Comparison of ENCODE assay signal across 11 mouse cellular contexts in the genomic region with DNA sequence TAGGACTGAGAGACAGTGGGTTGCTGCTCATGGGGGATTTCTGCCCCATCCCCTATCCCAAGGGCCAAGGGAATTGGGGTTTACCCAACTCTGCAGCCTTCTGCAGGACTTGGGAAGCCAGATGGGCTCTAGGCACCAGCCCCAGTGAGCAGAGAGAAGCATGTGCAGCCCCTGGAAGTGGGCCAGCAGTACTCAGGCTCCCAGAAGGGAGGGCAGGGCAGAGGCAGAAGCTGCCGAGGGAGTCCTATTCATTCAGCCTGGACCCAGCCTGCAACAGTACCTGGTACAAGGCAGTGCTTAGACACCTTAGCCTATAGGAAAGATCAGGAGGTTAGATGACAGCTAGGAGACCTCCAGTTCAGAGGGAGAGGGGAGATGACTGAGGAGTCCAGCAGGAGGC. TPM values are rescaled to one million over a fixed set of nuclear protein-coding genes. Genes with fewer than 3 reads are reported as not detected.
DNase-seq lines count a peak whose midpoint lies in the region; ATAC-seq and TF ChIP-seq lines count a peak whose summit lies in the region.
"Had no signal": no experiment of that assay in that cellular context is flagged by ENCODE, and none has a peak within 500 bp of the region (broad histone marks: within the 10 kb centered on the region; RNA-seq: fewer than 3 reads in every experiment).

No protein-coding gene starts in this region.

- dilution Hi-C loops in CH12.LX (cut with MboI; ENCODE audit: extremely low pct_ligation_motif_present, extremely low pct_unique_long_range_greater_than_20kb, low sequenced_read_pairs) = no loop called here

- peak; percentile 4; the same call in 1 of the 2 replicates for TF ChIP-seq RAD21 in CH12.LX (IDR thresholded peaks at IDR 0.05; ENCODE audit: low read depth, low read length)

- H3K27me3 ChIP-seq in heart, adult 2 months (ENCODE audit: control insufficient read depth, insufficient read depth, low read length) = no peaks in the 10 kb centered on the region
- peaks cover 11% of the 10 kb centered on the region for H3K27me3 ChIP-seq in heart, embryonic 12.5 days (replicated peaks)
- H3K27me3 ChIP-seq in CH12.LX (replicated peaks) = peaks cover 68% of the 10 kb centered on the region
- H3K27me3 ChIP-seq in hindbrain, embryonic 16.5 days (replicated peaks; ENCODE audit: control insufficient read depth, insufficient read depth, low read length) = peaks cover 2% of the 10 kb centered on the region

- no peak for TF ChIP-seq CTCF in heart, adult 2 months (IDR thresholded peaks at IDR 0.05)
- TF ChIP-seq CTCF in CH12.LX (conservative IDR thresholded peaks at IDR 0.05 in 1 of 2, IDR thresholded peaks at IDR 0.05 in 1 of 2; ENCODE audit: low read depth in 2 of 2, low read length in 2 of 2) = peak in 1 of 2 experiments; percentile 20; a peak in 2 of 4 replicates

- ATAC-seq in heart, embryonic 12.5 days (ENCODE audit: insufficient number of reproducible peaks, low FRiP score) = no peak
- ATAC-seq in hindbrain, embryonic 16.5 days = peak; percentile 84

- no peak overlapping the region for H3K27ac ChIP-seq in heart, adult 2 months
- H3K27ac ChIP-seq in heart, embryonic 12.5 days (ENCODE audit: poor library complexity, severe bottlenecking) = no peak overlapping the region
- no peak overlapping the region for H3K27ac ChIP-seq in CH12.LX (ENCODE audit: insufficient read depth, low read depth)
- no peak overlapping the region for H3K27ac ChIP-seq in hindbrain, embryonic 16.5 days (ENCODE audit: low read depth, low read length)
- H3K27ac ChIP-seq: neural tube, embryonic 12.5 days had no signal

- no peak for TF ChIP-seq POLR2A in heart, adult 2 months (IDR thresholded peaks at IDR 0.05; ENCODE audit: insufficient read depth, low read depth, low read length)
- TF ChIP-seq POLR2A in CH12.LX (IDR thresholded peaks at IDR 0.05; ENCODE audit: low read depth, low read length) = no peak

- 0% methylated on average over 1 of the region's 1 CpGs for WGBS in heart, adult 2 months
- 26% methylated on average over 1 of the region's 1 CpGs for WGBS in heart, embryonic 12.5 days
- 19% methylated on average over 1 of the region's 1 CpGs for WGBS in hindbrain, embryonic 16.5 days

- no peaks in the 10 kb centered on the region for H3K4me1 ChIP-seq in heart, adult 2 months (ENCODE audit: control insufficient read depth, insufficient read depth, low read length)
- peaks cover 4% of the 10 kb centered on the region; the same call in 1 of the 2 replicates for H3K4me1 ChIP-seq in heart, embryonic 12.5 days (replicated peaks)
- peaks cover 0 to 1% of the 10 kb centered on the region in 2 experiments; a peak in 1 of 4 replicates for H3K4me1 ChIP-seq in CH12.LX (ENCODE audit: control insufficient read depth in 1 of 2, insufficient read depth in 2 of 2)
- peaks cover 3% of the 10 kb centered on the region for H3K4me1 ChIP-seq in hindbrain, embryonic 16.5 days (ENCODE audit: control insufficient read depth, insufficient read depth, low read depth, low read length)
- H3K4me1 ChIP-seq: neural tube, embryonic 12.5 days had no signal

- no peak overlapping the region for H3K4me2 ChIP-seq in heart, embryonic 12.5 days
- H3K4me2 ChIP-seq in CH12.LX (ENCODE audit: insufficient read depth, low read depth, poor library complexity, severe bottlenecking) = no peak overlapping the region
- H3K4me2 ChIP-seq in hindbrain, embryonic 16.5 days (ENCODE audit: low read length) = no peak overlapping the region
- H3K4me2 ChIP-seq: neural tube, embryonic 12.5 days had no signal

- peak; percentile 55 to 69 for DNase-seq in heart, adult 2 months
- no peak for DNase-seq in CH12.LX (ENCODE audit: extremely low read depth)
- DNase-seq in cerebellum, postnatal 10 days = peak; percentile 90 to 93
- DNase-seq in left cerebral cortex, postnatal 14 days (ENCODE audit: low spot score in 2 of 2) = peak; percentile 54 to 57
- no peak for DNase-seq in natural killer cell, adult 2 months (ENCODE audit: low spot score in 2 of 2)
- no peak for DNase-seq in urinary bladder, adult 2 months (ENCODE audit: low spot score)

- TF ChIP-seq EP300 in heart, adult 2 months (IDR thresholded peaks at IDR 0.05; ENCODE audit: insufficient read depth, low read depth, low read length) = no peak
- no peak for TF ChIP-seq EP300 in CH12.LX (IDR thresholded peaks at IDR 0.05; ENCODE audit: low read length)

- H3K9ac ChIP-seq in heart, adult 2 months (ENCODE audit: low read depth, low read length) = no peak overlapping the region
- no peak overlapping the region for H3K9ac ChIP-seq in heart, embryonic 12.5 days
- no peak overlapping the region for H3K9ac ChIP-seq in CH12.LX (ENCODE audit: insufficient read depth, low read depth)
- no peak overlapping the region for H3K9ac ChIP-seq in hindbrain, embryonic 16.5 days (ENCODE audit: low read depth, low read length)
- H3K9ac ChIP-seq: neural tube, embryonic 12.5 days had no signal

- H3K36me3 ChIP-seq in heart, adult 2 months (ENCODE audit: control insufficient read depth, insufficient read depth, low read length) = no peaks in the 10 kb centered on the region
- H3K36me3 ChIP-seq in heart, embryonic 12.5 days = no peaks in the 10 kb centered on the region
- no peaks in the 10 kb centered on the region for H3K36me3 ChIP-seq in CH12.LX (replicated peaks in 1 of 2; ENCODE audit: control insufficient read depth in 1 of 2, insufficient read depth in 1 of 2, low read length in 1 of 2)
- no peaks in the 10 kb centered on the region for H3K36me3 ChIP-seq in hindbrain, embryonic 16.5 days (ENCODE audit: control insufficient read depth, insufficient read depth, low read length)
- H3K36me3 ChIP-seq: neural tube, embryonic 12.5 days had no signal

- intact Hi-C loops in heart, adult 2 months (cut with DNase I) = loop anchor here (10.0 kb wide), 1 partner anchor 645 kb away; no protein-coding TSS in a partner anchor
- intact Hi-C loops in left cerebral cortex, postnatal 14 days (cut with DNase I) = loop anchor here (10.0 kb wide), 1 partner anchor 655 kb away; no protein-coding TSS in a partner anchor

- H3K9me3 ChIP-seq in heart, embryonic 12.5 days (replicated peaks) = no peaks in the 10 kb centered on the region
- no peaks in the 10 kb centered on the region for H3K9me3 ChIP-seq in CH12.LX (replicated peaks; ENCODE audit: low read length)
- no peaks in the 10 kb centered on the region for H3K9me3 ChIP-seq in hindbrain, embryonic 16.5 days (ENCODE audit: control insufficient read depth, low read length)
- H3K9me3 ChIP-seq: neural tube, embryonic 12.5 days had no signal

- no peak overlapping the region for H3K4me3 ChIP-seq in heart, adult 2 months
- H3K4me3 ChIP-seq in heart, embryonic 12.5 days = no peak overlapping the region
- no peak overlapping the region for H3K4me3 ChIP-seq in CH12.LX (replicated peaks in 1 of 3; ENCODE audit: low read depth in 2 of 3, low read length in 2 of 3, poor library complexity in 1 of 3)
- no peak overlapping the region for H3K4me3 ChIP-seq in hindbrain, embryonic 16.5 days (ENCODE audit: low read length)
- H3K4me3 ChIP-seq: neural tube, embryonic 12.5 days had no signal

- in situ Hi-C loops in CH12.LX (cut with MboI; ENCODE audit: low pct_ligation_motif_present, low pct_unique_long_range_greater_than_20kb, low sequenced_read_pairs) = loop anchor here (10.0 kb wide), 1 partner anchor 645 kb away; no protein-coding TSS in a partner anchor

- no peaks in the 10 kb centered on the region for H3K79me2 ChIP-seq in heart, adult 2 months (replicated peaks; ENCODE audit: control insufficient read depth, insufficient read depth, low read length)
- no peaks in the 10 kb centered on the region for H3K79me2 ChIP-seq in CH12.LX (replicated peaks; ENCODE audit: control insufficient read depth, extremely low read depth, insufficient read depth, poor library complexity, severe bottlenecking)

RNA-seq across cellular contexts. Expression of a gene that starts 3.1 kb away (rescaled TPM):
- not detected for total RNA-seq in heart, adult 2 months (2021)
- polyA plus RNA-seq in heart, adult 2 months (2012; rRNA removed) = 0.12 TPM in 1 of 2 replicates, not detected in the other
- polyA plus RNA-seq in heart, embryonic 12.5 days (2016; fragmentation: Nextera tagmentation; extraction: Ambion mirVana) = not detected in 2 replicates
- not detected in 2 replicates for total RNA-seq in CH12.LX (2012; rRNA removed)
- not detected in 2 replicates for total RNA-seq in CH12.LX (2014; rRNA removed)
- not detected in 2 replicates for polyA plus RNA-seq in CH12.LX (2012; ENCODE audit: insufficient read length, low read depth)
- 0.04 TPM in 1 of 2 replicates, not detected in the other for polyA plus RNA-seq in hindbrain, embryonic 16.5 days (2015; fragmentation: Nextera tagmentation; extraction: Ambion mirVana)
- total RNA-seq in left cerebral cortex, postnatal 14 days (2021) = not detected
- polyA plus RNA-seq in urinary bladder, adult 2 months (2012; rRNA removed) = 0.21 and 0.23 TPM in 2 replicates
- polyA plus RNA-seq: intestine, embryonic 14.5 days; neural tube, embryonic 12.5 days had no signal

RNA-seq across cellular contexts. Expression of a gene that starts 5.0 kb away (rescaled TPM):
- total RNA-seq in heart, adult 2 months (2021) = not detected
- polyA plus RNA-seq in heart, adult 2 months (2012; rRNA removed) = 0.12 TPM in 1 of 2 replicates, not detected in the other
- 0.10 TPM in 1 of 2 replicates, not detected in the other for polyA plus RNA-seq in heart, embryonic 12.5 days (2016; fragmentation: Nextera tagmentation; extraction: Ambion mirVana)
- total RNA-seq in CH12.LX (2012; rRNA removed) (0.08 and 0.13 TPM in 2 replicates), CH12.LX (2014; rRNA removed) (not detected in 2 replicates)
- not detected in 2 replicates for polyA plus RNA-seq in CH12.LX (2012; ENCODE audit: insufficient read length, low read depth)
- polyA plus RNA-seq in hindbrain, embryonic 16.5 days (2015; fragmentation: Nextera tagmentation; extraction: Ambion mirVana) = 0.19 and 0.24 TPM in 2 replicates
- not detected for total RNA-seq in left cerebral cortex, postnatal 14 days (2021)
- polyA plus RNA-seq in urinary bladder, adult 2 months (2012; rRNA removed) = 0.29 and 0.31 TPM in 2 replicates
- polyA plus RNA-seq: neural tube, embryonic 12.5 days had no signal

RNA-seq across cellular contexts. Expression of a gene that starts 28.9 kb away (rescaled TPM):
- total RNA-seq in heart, adult 2 months (2021) = not detected
- 0.26 and 0.27 TPM in 2 replicates for polyA plus RNA-seq in heart, adult 2 months (2012; rRNA removed)
- not detected in 2 replicates for polyA plus RNA-seq in heart, embryonic 12.5 days (2016; fragmentation: Nextera tagmentation; extraction: Ambion mirVana)
- not detected in 2 replicates for total RNA-seq in CH12.LX (2012; rRNA removed)
- not detected in 2 replicates for total RNA-seq in CH12.LX (2014; rRNA removed)
- polyA plus RNA-seq in CH12.LX (2012; ENCODE audit: insufficient read length, low read depth) = not detected in 2 replicates
- not detected in 2 replicates for polyA plus RNA-seq in hindbrain, embryonic 16.5 days (2015; fragmentation: Nextera tagmentation; extraction: Ambion mirVana)
- total RNA-seq in left cerebral cortex, postnatal 14 days (2021) = not detected
- polyA plus RNA-seq in urinary bladder, adult 2 months (2012; rRNA removed) = not detected in 2 replicates
- polyA plus RNA-seq: cortical plate, adult 2 months; intestine, embryonic 14.5 days; neural tube, embryonic 12.5 days had no signal

RNA-seq across cellular contexts. Expression of a gene that starts 39.3 kb away (rescaled TPM):
- total RNA-seq in heart, adult 2 months (2021) = 10 to 100 TPM; 12.6 to 14.6 TPM
- polyA plus RNA-seq in heart, adult 2 months (2012; rRNA removed) = 8.4 and 10.8 TPM in 2 replicates
- 9.2 and 10.0 TPM in 2 replicates for polyA plus RNA-seq in heart, embryonic 12.5 days (2016; fragmentation: Nextera tagmentation; extraction: Ambion mirVana)
- total RNA-seq in CH12.LX (2012; rRNA removed) (6.9 and 8.3 TPM in 2 replicates), CH12.LX (2014; rRNA removed) (4.3 and 4.7 TPM in 2 replicates)
- polyA plus RNA-seq in CH12.LX (2012; ENCODE audit: insufficient read length, low read depth) = 5.2 and 5.4 TPM in 2 replicates
- 7.7 and 9.7 TPM in 2 replicates for polyA plus RNA-seq in hindbrain, embryonic 16.5 days (2015; fragmentation: Nextera tagmentation; extraction: Ambion mirVana)
- 10 to 100 TPM; 23.3 to 24.1 TPM for total RNA-seq in left cerebral cortex, postnatal 14 days (2021)
- 13.4 and 14.7 TPM in 2 replicates for polyA plus RNA-seq in urinary bladder, adult 2 months (2012; rRNA removed)

Comparison
In these comparisons a context has a peak if more than half of its experiments do, and no peak if none do; other contexts are left out.
1. DNase-seq: peak in heart, adult 2 months (2 of 2), cerebellum, postnatal 10 days (2 of 2) and left cerebral cortex, postnatal 14 days (2 of 2); none in CH12.LX (single experiment), natural killer cell, adult 2 months (0 of 2) and urinary bladder, adult 2 months (single experiment).